Mouse (Mus musculus) G1E (cell line): Measurements from ENCODE around the gene Rbbp6.

ENCODE experiments used
- CTCF ChIP-seq: IDR thresholded peaks from 2 replicates; pipeline ENCODE4 v1.5.1; 2012; ENCODE audit warnings: low read depth, low read length, inconsistent platforms, mixed read lengths
- TAL1 ChIP-seq: conservative IDR thresholded peaks from 2 replicates; pipeline ENCODE4 v1.6.1; 2012; ENCODE audit warnings: low read depth, low read length, inconsistent platforms, mixed read lengths

- no peak for TF ChIP-seq CTCF
- TF ChIP-seq TAL1, result no peak
These were observed 40.8 kb downstream of the Rbbp6 start for GRCm38 (mm10) chr7:123006251-123006650.
